Mouse (Mus musculus) ovary, adult 10 weeks (tissue): ENCODE data around the gene Baz2b. TPM values are rescaled to one million over a fixed set of nuclear protein-coding genes. Genes with fewer than 3 reads are reported as not detected.

ENCODE experiments used
- polyA plus RNA-seq: library from polyadenylated mRNA; stranded (reverse); fragments of 350-450 nt; fragmentation: Illumina TruSeq; extraction: RNeasy Lipid Tissue Mini Kit (QIAGEN cat#74804); gene quantifications from one replicate; pipeline ENCODE4 v1.2.3, GENCODE M21; 2014

The Baz2b gene
- polyA plus RNA-seq: 81.4 TPM

GRCm38 (mm10) chr2:60209703-60210651 lies at the start of gene Baz2b, which contains the start of gene March7:
Gene Baz2b (minus strand): TSS chr2:60209839.
Gene March7 (plus strand): TSS chr2:60209887.

GRCm38 (mm10) chr2:59881831-59882741 lies 327.6 kb downstream of the Baz2b start, which contains the start of gene Wdsub1:
Gene Wdsub1 (minus strand): TSS chr2:59882591.

Other genes starting within 250 kb of the Baz2b start
- 241 TPM for gene March7, start within 50 bp of the Baz2b start, polyA plus RNA-seq
- 120 TPM for gene Cd302, start 74.6 kb upstream of the Baz2b start, polyA plus RNA-seq
- 3.9 TPM for gene Ly75, start 173.5 kb upstream of the Baz2b start, polyA plus RNA-seq